Mouse (Mus musculus) thymus, adult 18-20 months (tissue): Measurements from ENCODE around the gene Mroh7.

ENCODE experiments used
- DNase-seq, 2 experiments: peaks; one replicate each; pipeline ENCODE4 v3.0.0; 2022; ENCODE audit warnings: mixed read lengths in 2 of 2

The Mroh7 gene

GRCm38 (mm10) chr4:106693841-106694430 lies 36.8 kb downstream of the Mroh7 start:
- DNase-seq = no peak

DNA sequence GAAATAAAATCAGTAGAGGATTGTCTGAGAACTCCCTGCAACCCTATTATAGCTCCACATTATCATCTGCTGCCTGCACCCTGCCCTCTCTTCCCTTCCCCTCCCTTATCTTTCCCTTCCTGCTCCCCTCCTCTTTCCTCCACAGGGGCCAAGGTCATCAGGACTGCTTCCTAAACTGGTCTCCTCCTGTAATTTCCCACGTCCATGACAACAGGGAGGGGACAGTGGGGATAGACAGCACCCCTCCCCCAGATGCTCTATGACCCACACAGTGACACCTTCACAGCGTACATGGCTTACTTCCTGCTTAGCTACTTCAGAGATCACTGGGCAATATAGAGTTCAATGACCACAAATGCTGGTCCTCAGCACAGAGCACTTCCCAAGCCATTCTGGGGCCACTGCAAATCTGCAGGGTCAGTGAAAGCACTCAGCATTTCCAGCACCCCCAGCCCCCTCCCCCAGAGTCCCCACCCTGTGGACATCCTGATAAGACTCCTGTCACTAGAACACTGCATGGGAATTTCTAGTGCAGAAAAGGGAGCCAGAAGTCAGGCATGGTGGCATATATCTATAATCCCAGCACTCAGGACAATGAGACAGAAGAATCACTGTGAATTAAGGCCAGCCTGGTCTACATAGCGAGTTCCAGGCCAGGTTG lies 42.0 kb downstream of the Mroh7 start:
- DNase-seq = no peak

GRCm38 (mm10) chr4:106680955-106681354 lies 49.8 kb downstream of the Mroh7 start:
- no peak for DNase-seq

DNA sequence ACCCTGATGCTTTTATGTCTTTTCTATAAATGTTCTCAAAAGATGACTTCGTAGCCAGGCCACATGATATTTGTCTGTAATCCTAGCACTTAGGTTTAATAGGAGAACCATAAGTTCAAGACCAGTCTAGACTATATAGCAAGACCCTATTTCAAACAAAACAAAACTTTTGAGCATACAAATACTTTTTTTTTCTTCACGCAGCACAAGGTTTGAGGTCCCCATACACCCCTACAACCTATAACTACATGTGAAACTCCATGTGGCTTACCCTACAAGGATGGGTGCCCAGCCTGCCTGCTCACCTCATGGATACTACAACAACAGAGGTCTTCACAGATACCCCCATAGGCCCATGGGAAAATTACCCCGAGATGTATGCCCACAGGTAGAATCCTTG lies 51.6 kb downstream of the Mroh7 start:
- no peak for DNase-seq

- DNase-seq = peak; percentile 76 to 79
Measured at GRCm38 (mm10) chr4:106678442-106679118, 52.1 kb downstream of the Mroh7 start, which contains the start of gene Ttc4. Gene Ttc4, minus strand, starts transcription at chr4:106678944.

- DNase-seq = no peak
Measured at GRCm38 (mm10) chr4:106676749-106677148, 54.0 kb downstream of the Mroh7 start.

DNA sequence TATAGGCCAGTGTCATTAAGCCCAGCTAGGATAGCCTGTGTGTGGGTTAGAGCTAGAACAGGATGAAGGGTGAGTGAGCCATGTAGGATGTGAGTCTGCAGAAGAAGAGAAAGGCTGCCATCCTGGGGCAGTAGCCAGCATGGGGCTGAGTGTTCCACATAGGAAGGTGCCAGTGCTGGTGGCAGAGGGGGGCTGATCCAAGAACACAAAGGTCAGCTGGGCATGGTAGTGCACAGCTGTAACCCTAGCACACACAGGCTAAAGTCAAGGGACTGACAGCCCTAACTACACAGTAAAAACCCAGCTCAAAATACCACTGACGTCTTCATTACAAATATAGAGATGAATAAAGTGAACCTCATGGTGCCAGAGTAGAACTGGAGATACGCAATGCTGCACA lies 64.2 kb downstream of the Mroh7 start:
- DNase-seq = no peak

DNA sequence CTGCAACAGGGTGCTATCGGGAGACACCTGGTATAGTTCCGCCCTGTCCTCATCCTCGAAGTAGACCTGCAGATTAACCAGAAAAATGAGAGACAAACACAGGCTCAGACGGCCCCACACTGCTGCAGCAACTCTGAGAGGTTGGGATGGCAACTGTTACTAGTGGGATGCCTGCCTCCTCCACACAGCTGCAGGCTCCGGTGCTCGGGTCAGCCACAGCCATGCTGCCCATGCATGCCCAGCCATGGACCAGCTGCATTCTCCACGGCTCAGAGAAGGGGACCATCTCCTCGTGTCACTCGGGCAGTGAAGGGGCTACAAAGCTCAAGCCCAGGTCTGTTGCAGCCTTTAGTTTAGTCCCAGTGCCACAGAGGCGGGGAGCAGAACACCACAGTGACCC lies 65.1 kb downstream of the Mroh7 start:
- no peak for DNase-seq

DNA sequence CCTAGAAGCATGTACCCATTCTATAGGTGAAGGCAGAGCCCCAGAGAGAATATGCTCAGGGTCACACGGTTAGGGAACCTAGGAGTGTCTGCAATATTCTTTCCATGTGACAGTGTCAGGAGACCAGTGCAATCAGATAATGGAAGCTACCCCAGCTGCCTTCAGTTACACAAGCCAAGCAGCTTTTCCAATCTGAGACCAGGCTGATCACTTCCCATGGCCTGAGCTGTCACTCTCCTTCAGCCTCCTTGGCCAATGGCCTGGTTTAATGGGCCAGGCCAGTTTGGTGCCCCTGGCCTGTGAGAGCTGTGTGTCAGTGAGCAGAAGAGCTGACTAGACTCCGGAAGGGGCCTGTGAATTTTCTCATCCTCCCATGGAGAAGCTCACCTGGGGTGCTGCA lies 65.5 kb downstream of the Mroh7 start:
- DNase-seq = no peak

GRCm38 (mm10) chr4:106664697-106665096 lies 66.0 kb downstream of the Mroh7 start:
- no peak for DNase-seq

- DNase-seq = no peak
Measured at GRCm38 (mm10) chr4:106663956-106664470, 66.7 kb downstream of the Mroh7 start.

DNA sequence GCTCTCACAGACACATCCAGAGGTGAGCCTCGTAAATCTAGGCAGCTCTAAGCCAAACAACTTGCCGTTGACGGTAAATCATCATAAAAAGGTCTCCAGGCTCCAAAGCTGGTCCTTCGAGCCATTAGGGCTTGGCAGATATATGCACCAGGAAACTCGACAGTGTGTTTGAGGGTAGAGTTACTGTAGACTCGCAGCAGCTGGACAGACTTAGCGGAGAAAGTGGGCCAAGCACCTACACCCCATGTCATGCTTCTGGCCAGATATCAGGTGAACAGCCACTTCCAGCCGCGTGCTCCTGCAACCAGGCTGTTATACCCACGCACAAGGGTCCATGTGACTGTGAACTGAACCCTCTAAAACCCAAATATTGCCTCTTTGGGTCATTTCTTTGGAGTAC lies 75.0 kb downstream of the Mroh7 start:
- no peak for DNase-seq

GRCm38 (mm10) chr4:106653051-106653450 lies 77.7 kb downstream of the Mroh7 start:
- DNase-seq = no peak

GRCm38 (mm10) chr4:106652546-106652945 lies 78.2 kb downstream of the Mroh7 start:
- DNase-seq = no peak

- peak; percentile 95 to 96 for DNase-seq
Measured at GRCm38 (mm10) chr4:106650833-106651527, 79.7 kb downstream of the Mroh7 start, which contains the start of gene Pars2. Gene Pars2, plus strand, starts transcription at chr4:106651069.

GRCm38 (mm10) chr4:106647137-106647536 lies 83.6 kb downstream of the Mroh7 start:
- DNase-seq = no peak

DNA sequence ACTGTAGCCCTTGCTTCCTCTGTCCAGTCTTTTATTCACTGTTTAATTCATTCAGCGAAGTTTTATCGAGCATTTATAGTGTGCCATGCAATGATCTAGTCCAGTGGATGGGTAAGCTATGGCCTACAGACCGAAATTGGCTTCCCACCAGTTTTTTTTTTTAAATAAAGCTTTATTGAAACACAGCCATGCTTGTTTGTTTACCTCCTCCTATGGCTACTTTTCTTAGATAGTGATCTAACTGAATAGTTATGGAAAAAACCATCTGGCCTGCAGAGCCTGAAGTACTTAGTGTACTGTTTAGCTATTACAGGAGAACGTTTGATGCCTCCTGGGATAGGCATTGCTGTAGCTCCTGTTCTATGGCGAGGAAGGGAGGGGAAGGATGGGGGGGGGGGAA lies 84.9 kb downstream of the Mroh7 start:
- DNase-seq = no peak

- no peak for DNase-seq
Measured at GRCm38 (mm10) chr4:106644218-106644610, 86.5 kb downstream of the Mroh7 start.

DNA sequence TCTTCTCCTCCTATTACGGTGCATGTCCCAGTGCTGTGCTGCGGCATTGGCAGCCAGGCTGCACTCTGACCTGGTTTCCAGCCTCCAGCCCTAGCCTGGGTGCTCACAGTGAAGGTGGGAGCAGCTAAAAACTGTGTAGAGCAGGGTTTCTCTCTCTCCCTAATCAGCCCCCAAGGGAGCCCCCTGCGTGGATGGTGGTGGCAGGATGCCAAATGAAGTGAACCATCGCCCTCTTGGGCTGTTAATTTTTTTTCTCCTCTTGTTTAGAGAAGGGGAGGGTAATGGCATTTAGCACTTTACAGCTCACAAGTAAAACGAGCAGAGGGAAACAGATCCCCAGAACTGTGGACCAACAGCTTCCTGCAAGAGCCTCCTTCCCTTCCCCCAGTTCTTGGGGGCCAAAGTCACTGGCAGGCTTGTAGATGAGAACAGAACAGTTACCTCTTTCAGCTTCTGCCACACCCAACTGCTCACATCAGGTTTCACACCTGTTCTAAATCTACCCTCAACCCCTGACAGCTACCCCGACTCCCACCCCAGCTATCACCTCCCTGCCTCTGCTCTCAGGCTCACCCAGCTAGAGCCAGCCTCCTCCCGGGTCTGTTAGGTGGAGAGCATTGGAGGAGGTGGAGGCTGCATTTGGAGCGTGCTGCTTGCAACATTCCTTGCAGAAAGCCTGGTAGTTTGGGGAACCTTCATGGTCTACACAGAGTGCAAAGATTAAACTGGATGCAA lies 87.1 kb downstream of the Mroh7 start:
- DNase-seq = no peak

DNA sequence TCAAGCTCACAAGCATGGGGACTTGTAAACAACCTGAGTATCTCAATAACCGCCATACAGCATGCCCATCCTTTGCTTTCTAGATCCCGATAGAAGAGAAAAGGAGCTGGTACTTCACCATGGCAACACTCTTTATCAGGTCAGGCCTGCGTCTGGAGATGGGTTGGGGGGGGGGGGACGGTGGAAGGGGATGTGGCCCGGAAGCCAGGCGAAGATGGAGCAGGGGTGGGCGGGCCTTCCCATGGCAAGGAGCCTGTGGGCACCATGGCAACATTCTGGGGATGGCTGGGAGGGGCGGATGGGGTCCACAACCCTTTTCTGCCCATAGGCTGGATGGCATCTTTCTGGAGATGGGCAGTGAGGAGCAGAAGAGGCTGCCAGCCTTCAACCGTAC lies 96.6 kb downstream of the Mroh7 start:
- DNase-seq = no peak

GRCm38 (mm10) chr4:106633281-106634085 lies 97.2 kb downstream of the Mroh7 start:
- DNase-seq = no peak

- DNase-seq = no peak
Measured at GRCm38 (mm10) chr4:106632313-106632712, 98.4 kb downstream of the Mroh7 start.
